Mouse (Mus musculus) left cerebral cortex, adult 8-10 months (tissue): ENCODE measurements around the gene Cars. TPM values are rescaled to one million over a fixed set of nuclear protein-coding genes. Genes with fewer than 3 reads are reported as not detected.
"Not testable (repeated sequence)": the region's sequence is repeated elsewhere in the genome, so short reads cannot be mapped to it uniquely, and the experiment has no call there.

ENCODE experiments used
- DNase-seq, 2 experiments: peaks; one replicate each; pipeline ENCODE4 v3.0.0; 2022; ENCODE audit warnings: low spot score in 2 of 2
- total RNA-seq, 4 experiments: library from RNA; stranded (reverse); gene quantifications; 2 replicates each; pipeline ENCODE4 v1.2.4; 2022

The Cars gene
- total RNA-seq = 10 to 100 TPM; 50.1 to 58.2 (median 54.2) TPM

DNA sequence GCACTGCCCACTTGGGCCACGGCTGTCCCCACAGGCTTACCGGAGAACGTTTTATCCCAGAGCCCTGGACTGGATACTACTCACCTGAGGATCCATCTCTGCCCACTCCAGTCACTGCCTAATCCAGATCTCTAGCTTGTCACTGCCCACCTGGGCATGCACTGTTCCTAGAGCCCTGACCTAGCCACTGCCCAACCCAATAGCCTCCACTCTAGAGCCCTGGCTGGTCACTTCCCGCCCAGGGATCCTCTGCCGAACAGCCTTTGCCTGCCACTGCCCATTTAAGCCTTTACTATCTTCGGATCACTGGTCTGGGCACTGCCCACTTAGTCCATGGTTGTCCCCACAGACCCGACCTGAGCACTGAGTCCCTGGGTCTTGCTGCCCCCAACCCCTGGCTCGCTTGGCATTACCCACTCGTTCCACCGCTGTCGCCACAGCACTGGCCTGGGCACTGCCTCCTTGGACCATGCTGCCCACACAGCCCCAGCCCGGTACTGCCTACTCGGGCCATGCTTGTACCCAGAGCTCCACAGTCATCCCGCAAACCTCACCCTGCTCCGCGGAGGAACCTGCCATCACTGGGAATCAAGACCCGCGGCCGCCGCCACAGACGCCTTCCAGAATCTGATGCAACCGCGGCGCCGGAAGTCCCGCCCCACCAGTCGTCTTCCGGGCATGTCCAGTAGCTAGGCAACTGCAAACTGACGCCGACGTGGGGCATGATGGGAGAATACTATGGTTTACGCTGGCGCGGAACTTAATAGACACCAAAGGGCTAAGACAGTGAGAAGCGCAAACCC lies at the start of gene Cars:
Gene Cars, minus strand, starts transcription at position 663 of the 803 bp plus-strand sequence.
- DNase-seq = peak; percentile 89 to 91

DNA sequence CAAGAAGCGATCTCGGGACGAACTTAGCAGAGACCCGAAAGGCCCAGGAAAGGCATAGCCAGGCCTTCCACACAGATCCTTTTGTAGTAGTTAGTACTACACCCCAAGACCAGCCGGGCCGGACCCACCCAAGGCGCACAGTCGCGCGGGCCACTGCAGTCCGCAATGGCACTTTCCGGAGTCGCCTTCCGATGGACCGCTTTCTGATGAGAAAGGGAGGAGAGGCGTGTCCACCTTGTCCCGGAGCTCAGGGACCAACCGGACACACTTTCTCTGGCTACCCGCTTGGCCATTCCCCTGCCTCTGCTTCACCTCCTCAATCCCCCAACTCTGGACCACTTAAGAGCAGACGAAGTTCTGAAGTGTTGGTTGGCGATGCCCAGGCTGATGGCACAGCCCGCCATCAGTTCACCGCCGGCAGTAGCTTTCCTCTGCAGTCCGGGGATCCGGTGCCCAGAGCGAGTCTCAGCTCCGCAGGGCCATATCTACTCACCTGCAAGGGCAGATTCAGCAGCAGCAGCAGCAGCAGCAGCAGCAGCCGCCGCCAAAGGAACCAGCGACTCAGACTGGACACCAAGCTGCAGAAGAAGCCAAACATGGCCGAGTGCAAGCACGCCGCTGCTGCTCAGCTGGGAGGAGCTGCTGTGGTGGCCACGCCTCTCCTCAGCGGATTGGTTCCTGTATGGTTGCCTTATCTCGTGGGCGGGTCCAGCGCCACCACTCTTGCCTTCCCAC lies 49.3 kb upstream of the Cars start, which contains the start of gene Tnfrsf22:
Gene Tnfrsf22, minus strand, starts transcription at position 628 of the 735 bp plus-strand sequence.
- DNase-seq = peak; percentile 41 to 57

DNA sequence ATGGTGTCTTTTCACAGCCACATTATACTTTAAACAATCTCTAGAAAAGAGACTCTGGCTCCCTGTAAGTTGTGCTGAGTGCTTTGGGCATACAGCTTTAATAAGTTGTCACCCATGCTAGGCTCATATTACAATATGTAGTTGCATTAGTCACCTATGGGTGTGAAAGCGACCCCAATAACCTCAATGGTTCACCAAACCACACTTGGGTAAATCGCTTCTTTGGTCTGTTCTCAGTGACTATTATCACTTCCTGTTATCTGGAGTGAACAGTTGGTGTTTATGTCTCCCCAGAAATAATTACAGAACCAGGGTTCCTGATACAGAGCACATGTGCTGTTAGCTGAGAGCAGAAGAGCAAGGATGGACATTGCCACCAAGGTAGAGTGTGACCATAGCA lies 44.1 kb upstream of the Cars start:
- not testable (repeated sequence) for DNase-seq

DNA sequence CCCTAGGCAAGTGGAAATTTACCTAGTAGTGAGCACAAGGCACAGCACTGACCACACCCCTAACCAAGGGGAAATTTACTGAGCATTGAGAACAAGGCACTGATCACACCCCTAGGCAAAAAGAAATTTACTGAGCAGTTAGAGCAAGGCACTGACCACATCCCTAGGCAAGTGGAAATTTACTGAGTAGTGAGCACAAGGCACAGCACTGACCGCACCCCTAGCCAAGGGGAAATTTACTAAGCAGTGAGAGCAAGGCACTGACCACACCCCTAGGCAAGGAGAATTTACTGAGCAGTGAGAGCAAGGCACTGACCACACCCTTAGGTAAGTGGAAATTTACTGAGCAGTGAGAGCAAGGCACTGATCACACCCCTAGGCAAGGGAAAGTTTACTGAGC lies 36.8 kb upstream of the Cars start:
- no peak for DNase-seq

DNA sequence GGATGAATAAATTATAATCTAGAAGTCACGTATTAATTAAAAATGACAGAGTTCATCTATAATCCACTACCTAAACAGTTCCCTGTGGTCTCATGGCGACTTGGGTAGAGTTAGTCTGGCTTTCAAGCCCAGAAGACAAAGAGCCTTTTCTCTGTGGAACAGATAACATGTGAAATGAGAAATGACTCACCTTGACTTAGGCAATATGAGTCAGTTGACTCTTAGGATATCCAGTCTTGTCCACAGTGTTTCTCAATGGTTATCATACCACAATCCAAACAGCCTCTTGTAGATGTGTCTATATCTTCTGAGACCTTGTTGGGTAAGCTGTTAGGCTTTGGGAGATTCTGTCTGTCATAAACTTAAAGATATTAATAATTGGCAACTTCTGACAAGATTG lies 31.6 kb upstream of the Cars start:
- DNase-seq = no peak

- DNase-seq = no peak
These were observed 29.6 kb upstream of the Cars start for GRCm38 (mm10) chr7:143629501-143629900.

- no peak for DNase-seq
These were observed 28.6 kb upstream of the Cars start, which contains the start of gene Tnfrsf26 for GRCm38 (mm10) chr7:143628540-143628939. TSS of gene Tnfrsf26 (minus strand) at chr7:143628722.

DNA sequence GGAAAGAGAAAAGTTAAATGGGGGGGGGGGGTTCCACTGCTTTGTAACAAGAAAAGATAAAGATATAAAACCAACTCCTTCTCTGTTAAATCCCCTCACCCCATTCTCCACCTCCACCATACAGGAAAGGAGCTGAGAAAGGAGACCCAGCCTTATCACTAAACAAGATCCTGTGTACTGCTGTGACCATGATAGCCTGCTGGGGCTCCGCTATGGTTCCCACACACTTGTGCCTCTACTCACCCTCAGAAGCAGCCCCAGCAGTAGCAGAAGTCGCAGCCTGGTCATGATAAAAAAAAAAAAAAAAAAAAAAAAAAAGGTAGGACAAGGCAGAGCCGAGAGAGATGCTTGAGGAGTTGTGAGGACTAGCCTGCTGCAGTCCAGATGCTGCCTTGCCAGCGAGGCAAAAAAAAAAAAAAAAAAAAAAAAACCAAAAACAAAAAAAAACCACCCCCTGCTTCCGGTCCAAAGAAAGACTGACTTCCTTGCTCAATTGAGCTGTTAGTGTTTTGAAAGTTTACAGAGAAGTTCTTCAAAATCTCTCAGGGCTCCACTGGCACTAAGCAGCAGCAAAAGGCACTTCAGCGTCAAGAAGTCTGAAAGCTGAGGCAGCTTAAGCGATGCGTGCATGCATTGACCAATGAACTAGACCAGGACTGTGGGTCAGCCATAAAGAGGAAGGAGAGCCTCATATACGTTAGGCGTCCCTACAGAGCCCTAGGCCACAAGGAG lies 27.8 kb upstream of the Cars start:
- DNase-seq = no peak

GRCm38 (mm10) chr7:143626178-143626577 lies 26.3 kb upstream of the Cars start:
- no peak for DNase-seq

DNA sequence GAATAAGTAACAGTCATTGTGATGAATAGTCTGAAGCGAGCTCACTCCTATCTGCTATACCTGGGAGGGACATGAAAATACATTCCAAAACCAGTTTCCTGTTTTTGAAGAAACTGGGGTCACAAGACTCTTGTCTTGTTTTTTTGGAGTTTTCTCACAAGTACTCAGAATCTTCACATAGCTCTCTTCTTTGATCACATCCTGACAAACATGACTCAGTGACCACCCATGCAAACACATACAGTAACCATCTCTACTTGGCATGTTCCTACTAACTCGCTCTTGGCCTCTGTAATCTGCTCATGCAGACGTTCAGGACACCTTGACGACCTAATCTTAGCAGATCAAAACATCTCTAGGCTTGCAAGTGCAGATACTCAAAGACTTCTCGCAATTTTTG lies 25.3 kb upstream of the Cars start:
- DNase-seq = no peak

- no peak for DNase-seq
These were observed 24.7 kb upstream of the Cars start for GRCm38 (mm10) chr7:143624561-143624960.

DNA sequence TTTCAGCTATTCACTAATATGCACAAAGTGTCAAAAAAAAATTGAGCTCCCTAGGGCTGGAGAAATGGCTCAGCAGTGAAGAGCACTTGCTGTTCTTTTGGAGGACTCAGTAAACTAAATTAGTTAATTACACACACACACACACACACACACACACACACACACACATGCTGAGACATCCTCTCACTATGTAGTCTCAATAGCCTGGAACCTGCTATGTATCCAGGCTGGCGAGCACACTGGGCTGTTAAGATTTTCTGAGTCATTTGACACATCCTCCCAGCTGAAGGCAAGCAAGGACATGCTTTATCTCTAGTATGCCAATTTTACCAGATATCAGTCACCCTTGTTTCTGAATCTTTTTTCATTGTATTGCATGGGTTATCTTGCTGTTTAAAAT lies 21.1 kb upstream of the Cars start:
- DNase-seq = no peak

DNA sequence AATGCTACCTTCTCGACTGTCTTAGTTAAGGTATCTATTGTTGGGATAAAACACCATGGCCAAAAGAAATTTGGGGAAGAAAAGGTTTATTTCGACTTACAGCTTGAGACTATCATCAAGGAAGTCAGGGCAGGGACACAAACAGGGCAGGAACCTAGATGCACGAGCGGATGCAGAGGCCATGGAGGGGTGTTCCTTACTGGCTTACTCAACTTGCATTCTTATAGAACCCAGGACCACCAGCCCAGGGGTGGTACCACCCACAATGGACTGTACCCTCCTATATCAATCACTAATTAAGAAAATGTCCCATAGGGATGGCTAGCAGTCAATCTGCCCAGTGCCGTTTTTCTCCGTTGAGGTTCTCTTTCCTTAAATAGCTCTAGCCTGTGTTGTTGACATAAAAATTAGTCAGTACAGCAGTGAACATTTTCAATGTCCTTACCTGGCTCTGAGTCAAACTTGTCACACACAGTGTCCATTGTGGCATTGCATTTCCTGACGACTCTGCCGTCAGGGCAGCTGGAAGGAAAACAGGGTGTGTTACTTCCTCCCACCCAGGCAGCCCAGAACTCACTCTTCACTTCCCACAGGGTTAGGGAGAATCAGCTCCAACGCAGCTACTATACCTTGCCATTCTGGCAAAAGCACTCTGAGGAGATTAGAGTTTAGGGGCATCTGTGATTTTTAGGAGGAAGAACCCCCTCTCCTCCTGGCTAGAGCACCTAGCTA lies 14.7 kb upstream of the Cars start:
- DNase-seq = no peak

DNA sequence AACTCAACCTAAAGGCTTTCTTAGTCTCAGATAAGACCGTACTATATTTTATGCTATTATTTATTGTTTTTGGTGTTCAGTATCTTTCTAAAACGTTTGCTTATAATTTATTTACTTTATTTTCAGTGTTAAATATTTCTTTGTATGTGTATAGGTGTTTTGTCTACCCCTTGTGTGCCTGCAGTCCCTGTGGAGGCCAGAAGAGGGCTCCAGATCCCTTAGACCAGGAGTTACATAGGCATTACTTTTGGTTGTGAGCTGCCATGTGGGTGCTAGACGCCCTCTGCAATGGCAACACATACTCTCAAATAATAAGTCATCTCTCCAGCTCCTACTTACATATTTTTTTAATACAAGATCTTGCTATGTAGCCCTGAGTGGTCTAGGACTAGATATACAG lies 12.3 kb upstream of the Cars start:
- DNase-seq = no peak

DNA sequence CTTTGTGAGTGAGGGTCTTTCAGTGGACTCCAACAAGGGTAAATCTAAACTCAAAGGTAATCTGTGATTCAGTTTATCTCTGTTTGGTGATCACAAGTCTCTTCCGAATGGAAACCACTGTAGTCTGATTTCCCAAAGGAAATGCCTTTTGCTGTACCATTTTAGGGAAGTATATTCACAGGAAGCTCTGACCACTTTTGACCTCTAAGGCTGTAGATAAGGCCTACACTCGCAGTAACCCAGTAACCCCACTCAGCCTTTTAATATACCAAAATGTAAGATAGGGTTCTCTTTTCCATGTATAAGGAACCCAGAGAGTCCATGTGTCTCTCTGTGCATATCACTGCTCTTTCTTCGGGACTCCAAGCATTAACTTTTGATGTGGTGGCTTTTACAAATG lies 5.4 kb upstream of the Cars start:
- no peak for DNase-seq

DNA sequence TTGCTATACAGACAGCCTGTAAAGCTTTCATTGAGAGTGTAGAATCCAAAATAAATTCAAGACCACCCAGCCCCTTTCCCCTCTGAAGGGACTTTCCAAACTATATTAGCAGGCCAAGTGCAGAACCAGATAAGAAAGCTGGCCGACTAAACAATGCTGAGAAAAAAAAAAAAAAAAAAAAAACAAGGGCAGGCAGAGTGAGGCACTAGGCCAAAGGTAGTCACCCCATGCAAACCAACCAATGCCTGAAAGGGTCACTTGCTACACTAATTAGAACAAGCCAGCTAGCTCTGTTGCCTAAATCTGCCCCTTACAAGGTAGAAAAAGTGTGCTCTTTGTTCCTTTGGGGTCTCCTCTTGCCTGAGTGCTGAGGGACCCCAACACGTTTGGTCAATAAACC lies 5.0 kb upstream of the Cars start:
- DNase-seq = no peak

DNA sequence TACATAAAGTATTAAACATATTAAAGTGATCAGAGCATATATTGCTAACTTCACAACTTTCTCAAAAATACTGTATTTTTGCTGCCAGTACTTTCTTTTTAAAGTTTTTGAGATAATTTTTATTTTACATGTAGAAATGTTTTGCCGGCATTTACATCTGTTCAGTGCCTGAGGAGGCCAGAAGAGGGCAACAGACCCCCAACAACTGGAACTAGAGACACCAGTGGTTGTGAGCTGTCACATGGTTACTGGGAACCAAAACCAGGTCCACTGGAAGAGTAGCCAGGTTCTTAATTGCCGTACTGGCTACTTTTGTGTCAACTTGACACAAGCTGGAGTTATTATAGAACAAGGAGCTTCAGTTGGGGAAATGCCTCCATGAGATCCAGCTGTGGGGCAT lies 1.8 kb upstream of the Cars start:
- no peak for DNase-seq

- DNase-seq = no peak
These were observed 396 bp upstream of the Cars start for GRCm38 (mm10) chr7:143600231-143600740.

- no peak for DNase-seq
These were observed 5.0 kb downstream of the Cars start for GRCm38 (mm10) chr7:143594865-143595264.

GRCm38 (mm10) chr7:143592255-143592654 lies 7.6 kb downstream of the Cars start:
- DNase-seq = no peak

GRCm38 (mm10) chr7:143588006-143588405 lies 11.9 kb downstream of the Cars start:
- no peak for DNase-seq
